Mouse (Mus musculus) regulatory T cell (primary cell): ENCODE data around the gene Pdzk1ip1.

Experiments used
- in situ Hi-C: fragments of 300-600 bp; cut with MboI, MseI; formaldehyde crosslinking; loops from one replicate; pipeline ENCODE4 v1.15.1; 2025; ENCODE audit warnings: high pct_unique_total_duplicates

Gene Pdzk1ip1

DNA sequence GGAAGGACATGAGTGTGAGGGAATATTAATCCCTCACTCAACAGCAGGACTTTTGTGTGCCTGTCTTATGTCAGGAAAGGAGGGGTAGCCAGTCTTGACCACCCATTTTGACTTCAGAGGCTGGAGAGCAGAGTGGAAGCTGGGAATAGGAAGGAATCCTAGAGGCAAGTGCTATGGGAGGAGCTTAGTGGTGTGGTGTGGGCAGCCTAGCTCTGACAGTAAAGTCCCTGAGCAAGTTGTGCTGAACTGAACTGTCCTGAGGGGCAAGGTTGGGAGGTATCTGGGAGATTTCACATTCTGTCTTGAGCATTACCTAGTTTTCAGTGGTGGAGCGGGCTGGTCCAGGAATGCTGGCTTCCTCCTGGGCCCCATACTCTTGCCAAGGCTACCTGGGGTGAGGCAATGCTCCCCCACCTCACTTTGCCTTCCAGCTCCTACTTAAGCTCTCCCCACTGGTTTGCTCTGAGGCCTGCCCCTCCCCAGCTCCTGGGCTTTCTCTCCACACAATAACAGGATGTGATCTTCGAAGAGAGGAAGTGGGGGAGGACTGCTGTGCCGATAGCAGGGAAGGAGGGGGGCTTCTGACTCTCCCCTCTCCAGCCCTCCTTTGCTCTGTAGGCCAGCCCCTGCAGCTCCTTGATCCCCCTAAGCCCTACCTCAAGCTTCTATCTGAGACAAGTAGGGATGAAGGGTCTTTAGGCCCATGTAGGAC lies 13.1 kb upstream of the Pdzk1ip1 start:
- in situ Hi-C loops = no loop called here

DNA sequence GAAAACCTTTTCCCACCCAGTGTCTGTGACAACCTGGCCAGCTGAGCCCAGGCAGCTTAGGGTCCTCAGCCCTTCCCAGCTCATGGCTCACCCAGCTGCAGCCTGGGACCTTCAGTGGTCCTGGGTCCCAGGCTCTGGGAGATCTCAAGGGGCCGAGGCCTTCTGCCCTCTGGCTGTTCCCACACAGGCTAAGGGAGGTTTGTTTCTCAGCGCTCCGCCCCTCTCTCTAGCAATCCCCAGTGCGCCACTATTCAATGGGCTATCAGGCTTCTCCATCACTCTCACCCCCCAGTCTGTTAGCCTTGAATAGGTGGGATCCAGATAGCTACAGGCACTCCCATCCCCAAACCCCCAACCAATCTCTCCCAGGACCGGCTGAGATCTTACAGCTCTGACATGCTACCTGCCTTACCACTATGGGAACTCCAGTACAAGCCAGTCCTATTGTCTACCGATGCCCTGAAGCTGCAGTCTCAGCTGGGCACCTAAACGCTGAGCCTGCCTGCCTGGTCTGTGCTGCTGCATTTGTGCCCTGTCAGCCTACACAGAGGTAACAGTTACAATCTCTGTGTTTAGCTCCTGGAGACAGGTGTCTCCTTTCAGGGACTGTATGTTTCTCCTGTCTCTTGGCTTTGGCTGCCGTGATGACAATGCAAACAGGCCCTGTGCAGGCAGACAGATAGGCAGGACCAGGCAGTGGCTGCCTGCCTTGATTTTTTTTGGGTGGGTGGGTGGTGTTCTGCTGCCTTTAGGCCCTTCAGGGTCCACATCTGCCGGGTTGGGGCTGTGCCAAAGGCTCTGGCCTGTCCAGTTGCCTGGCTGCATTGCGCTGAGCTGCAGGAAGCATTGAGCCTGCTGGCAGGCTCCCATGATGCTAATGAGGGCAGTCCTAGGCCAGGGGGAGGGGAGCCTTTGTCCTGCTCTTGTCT lies 9.4 kb upstream of the Pdzk1ip1 start:
- in situ Hi-C loops = no loop called here

DNA sequence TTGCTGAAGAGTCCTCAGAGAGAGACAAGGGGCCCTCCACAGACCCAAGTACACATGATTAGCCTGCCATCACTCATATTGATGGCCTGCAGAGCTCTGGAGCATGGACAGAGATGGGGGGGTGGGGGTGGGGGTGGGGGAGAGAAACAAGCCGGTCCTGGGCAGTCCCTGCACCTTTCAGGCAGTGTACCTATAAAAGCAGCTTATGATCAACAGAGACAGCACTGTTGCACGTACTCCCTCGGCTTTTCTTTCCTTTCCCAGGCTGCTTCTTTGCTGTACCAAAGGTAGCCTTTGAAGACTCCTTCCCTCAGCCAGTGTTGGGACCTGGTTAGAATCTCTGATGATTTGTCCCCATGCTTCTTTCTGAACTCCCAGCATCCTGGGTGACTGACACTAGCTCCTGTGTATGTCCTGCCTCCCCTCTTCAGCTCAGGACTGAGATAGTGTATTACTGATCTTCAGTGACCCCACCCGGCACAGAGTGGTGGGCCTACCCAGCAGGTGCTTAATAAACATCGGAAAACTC lies 8.6 kb upstream of the Pdzk1ip1 start:
- in situ Hi-C loops = no loop called here

DNA sequence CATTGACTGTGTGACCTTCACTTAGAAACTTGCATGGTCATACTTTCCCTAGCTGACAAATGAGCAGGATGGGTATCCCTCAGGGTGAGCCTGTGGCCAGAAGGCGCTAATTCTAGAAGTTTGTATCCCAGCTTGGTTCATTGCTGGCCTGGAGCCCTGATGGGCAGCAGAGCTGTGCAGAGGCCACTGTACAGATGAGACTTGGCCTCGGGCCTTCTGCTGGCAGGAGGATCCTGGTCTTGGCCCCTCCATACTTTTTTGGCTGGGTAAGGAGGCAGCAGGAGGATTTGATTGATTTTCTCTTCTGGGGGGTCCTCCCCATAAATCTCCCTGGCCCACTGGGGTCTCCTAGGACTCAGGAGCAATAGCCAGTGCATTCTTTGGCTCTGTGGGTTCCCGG lies 5.5 kb upstream of the Pdzk1ip1 start:
- in situ Hi-C loops = no loop called here

DNA sequence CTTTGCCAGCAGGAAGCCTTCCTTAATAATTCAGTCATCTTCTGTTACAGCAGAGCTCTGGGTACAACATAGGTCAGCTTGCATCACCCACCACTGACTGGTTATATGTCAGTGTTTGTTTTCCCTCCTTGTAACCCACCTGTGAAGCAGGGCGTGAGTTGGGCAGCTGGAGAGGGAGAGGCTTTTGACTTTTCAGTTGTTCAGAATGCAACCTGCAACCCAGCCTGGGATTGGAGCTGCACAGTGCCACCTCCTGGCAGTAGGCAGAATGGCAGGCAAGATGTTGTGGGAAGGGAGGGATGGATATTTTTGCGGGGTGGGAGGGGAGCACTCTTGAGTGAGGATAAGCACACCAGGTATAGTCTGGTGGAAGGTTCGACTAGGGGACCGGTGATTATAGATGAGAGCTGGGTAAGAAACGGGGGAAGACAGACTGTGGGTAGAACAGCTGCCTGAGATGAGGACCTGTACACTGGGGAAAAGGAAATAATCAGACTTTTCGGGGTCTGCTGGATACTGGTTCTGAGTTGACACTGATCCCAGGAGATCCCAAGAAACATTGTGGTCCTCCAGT lies 2.9 kb upstream of the Pdzk1ip1 start:
- in situ Hi-C loops = no loop called here

DNA sequence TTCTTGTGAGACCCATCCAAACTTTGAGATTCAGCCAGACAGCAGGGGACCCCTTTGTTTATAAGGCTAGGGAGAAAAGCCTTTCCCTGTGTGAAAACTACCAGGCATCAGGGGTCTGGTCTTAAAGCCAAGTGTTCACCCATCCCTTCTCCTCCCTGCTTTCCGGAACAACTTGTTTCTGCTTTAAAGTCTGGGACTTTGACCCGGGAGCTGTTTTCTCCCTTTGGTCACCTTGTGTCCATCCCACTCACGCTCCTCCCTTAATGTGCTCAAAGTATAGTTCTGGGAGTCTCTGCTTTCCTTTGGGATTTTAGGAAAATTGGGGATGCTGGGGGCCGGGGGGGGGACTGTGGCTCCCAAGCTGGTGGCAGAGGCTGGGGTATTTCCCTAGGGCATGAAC lies 2.3 kb upstream of the Pdzk1ip1 start:
- in situ Hi-C loops = no loop called here

DNA sequence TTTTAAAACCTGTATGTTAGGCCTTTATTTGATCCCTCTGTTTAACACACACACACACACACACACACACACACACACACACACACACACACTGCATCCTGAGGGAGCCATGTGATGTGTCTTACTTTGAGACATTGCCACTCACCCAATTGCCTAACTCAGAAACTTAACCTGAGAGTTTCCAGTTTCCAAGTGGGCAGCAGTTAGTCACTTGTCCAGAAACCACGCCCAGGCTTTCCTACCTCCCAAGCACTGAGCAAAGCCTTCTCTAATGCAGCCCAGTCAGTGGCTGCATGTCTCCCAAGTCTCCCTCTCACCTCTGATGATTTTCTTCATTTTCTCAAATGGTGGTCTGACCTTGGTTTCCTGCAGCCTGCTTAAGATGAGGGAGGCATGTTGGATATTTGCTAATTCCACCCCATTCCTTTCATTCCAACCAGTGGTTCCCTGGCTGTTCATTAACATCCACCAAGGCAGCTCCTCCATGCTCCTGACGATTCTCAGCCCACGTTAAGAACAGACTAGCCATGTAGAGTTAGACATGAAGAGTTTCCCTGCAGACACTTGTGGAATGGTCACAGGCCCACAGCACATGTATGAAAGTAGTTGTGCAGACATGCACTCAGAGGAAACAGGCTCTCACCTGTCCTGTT lies 1.6 kb upstream of the Pdzk1ip1 start:
- in situ Hi-C loops = no loop called here

DNA sequence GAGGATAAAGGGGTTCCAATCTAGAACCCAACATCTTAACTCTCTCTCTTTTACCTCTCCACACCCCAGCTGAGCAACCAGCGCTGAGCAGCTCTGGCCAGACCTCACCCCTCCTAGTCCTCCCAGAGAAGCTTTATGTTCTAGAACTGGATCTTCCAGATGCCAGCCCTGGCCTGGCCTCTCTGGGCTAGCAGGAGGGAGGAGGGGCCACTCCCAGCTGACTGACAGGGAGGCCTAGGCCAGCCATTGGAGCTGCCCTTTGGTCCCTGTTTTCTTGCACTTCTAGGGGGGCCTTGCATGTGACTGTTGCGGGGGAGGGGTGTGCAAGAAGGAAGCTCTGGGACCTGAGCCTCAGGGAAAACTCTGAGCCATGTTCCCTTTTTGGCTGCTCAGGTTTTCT lies 2.1 kb downstream of the Pdzk1ip1 start:
- in situ Hi-C loops = no loop called here

DNA sequence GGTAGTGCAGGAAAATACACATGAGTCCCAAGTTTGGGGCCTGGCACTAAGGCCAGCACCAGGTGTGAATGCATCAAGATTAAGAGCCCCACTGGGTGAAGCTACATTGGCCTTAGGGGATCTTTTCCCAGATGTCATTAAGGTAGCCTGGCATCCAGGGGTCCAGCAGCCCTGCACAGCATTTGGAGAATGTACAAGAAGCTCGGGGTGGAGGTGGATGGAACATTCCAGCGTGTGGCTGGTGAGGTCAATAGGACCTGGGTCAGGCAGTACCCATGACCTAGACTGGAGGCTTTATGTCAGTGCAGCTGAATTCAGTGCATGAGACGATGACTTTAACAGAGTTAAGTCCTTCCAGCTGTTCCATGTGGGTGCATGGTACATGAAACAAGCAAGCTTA lies 3.3 kb downstream of the Pdzk1ip1 start:
- in situ Hi-C loops = no loop called here

DNA sequence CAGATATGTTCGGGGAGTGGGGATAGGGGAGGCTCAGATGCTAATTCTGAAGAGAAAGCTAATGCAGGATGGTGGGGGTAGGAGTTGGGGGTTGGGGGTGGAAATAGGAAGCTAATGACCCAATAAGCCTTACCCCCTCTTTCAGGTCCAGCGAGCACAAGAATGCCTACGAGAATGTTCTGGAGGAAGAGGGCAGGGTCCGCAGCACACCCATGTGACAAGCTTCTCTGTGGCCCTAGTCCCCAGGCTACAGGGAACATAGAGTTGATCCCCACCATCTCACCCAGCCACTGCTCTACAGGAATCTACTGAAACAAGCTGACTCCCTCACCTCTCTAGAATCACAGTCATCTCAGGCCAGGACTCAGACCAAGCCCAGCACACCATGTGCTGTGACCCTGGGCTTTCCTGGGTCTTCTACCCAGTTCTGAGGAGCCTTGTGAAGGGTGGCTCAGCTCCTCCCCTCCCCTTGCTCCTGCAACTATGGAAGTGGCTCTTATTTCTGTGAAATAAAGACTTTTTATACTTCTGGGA lies 4.9 kb downstream of the Pdzk1ip1 start:
- in situ Hi-C loops = no loop called here

DNA sequence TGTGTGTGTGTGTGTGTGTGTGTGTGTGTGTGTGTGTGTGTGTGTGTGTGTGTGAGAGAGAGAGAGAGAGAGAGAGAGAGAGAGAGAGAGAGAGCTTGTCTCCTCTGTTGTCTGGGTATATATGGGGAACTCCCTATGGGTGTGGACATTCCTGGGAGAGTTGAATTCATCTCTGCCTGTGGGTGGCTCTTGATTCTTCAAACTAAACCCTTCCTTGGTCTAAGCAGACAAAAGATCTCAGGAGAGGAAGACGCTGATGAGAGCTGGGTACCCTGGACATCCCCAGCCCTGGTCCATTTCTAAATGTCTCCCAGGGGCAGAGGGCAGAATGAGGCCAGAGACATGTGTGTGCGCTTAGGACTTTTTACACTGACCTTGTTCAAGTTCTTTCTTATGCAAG lies 5.5 kb downstream of the Pdzk1ip1 start:
- in situ Hi-C loops = no loop called here

DNA sequence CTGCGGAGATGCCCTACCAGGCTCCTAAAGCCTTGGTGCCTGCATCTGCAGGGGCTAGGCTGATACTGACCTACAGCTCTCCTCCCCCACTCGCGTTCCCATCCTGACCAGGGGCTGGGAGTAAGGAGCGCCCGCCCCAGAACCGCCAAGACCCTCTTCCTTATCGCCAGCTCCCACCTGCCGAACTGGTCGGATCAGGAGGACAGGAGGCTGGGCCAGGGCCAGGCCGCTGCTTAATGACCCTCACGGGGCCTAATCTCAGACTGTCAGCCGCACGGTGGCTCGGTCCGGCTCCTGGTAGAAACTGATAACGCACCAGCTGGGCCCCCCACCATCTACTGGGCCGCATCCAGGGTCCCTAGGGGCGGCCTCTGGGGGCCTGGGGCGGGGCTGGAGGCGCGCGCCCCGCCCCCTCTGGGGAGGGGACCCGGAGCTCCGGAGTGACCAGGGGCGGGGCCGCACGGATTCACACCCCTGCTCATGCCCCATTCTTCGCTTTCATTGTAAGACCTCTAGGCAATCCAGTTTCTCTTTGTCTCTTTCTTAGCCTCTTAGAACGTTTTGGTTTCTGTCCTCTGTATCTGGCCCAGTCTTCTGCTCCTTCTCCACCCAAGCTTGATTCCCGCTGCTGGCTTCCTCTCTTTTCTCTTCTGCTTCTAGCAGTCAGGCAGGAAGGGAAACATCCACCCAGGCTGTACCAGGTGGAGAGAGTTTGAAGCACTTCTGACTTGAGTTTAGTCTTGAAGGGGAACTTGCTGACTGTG lies 7.3 kb downstream of the Pdzk1ip1 start:
- in situ Hi-C loops = no loop called here

DNA sequence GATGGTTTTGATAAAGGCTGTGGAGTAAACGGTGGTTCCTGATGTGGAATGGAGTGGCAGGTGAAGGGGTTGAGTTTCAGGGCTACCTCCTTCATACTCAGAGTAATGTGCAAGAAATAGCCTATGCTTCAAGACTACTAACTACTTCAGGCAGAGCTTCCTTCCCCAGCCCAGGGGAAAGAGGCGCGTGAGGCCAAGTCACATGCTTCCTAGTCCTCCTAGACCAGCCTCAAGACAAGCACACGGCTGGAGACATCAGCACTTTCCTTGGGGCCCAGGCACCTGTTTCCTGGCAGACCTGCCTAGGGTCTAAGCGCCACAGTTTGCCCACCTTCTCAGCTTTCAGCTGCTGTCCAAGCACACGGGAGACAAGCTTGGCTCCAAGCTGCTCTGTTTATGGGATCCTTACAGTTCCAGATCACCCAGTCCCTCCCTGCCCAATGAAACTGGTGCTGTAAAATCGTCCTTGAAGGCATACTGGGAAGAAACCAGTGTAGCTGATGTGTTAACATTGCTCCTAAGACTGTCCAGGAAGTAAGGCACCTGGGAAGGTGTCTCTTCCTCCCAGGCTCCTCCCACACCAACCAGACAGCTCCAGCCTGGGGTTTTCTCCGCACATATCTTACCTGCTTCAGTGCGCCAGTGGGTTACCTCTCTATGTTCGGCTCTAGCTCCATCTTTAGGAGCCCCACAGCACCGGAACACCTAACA lies 8.1 kb downstream of the Pdzk1ip1 start:
- in situ Hi-C loops = no loop called here

DNA sequence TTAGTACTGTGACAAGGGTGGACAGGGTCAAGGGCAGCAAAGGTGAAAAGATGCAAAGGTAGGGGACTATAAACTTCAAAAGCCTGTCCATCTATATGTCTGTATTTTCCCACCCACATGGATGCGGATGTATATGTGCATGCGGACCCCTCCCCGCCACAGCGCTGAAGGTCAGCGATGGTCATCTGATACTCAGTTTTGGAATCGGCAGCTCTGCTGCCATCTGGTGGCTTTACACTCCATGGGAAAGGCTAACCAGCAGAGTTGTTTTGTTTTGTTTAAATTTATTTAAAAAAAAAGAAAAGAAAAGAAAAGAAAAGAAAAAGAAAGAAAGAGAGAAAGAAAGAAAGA lies 8.6 kb downstream of the Pdzk1ip1 start:
- in situ Hi-C loops = no loop called here

DNA sequence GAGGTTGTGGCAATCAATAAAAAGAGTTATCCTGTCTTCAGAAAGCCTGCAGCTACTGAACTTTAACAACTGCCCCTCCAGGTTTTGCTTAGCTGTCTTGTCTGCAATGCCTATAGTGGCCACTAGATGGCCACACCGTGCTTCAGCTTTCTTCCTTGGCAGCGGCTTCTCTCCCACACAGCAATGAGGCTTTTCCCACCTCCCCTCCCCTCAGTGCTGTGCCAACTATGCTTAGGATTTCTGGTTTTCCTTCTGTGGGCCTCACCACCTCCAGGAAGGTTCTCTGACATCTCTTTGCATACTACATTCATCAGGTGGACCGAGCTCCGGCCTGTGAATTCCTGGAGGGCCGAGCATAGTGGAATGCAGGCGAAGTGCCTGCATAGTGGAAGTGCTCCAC lies 13.2 kb downstream of the Pdzk1ip1 start:
- in situ Hi-C loops = no loop called here

DNA sequence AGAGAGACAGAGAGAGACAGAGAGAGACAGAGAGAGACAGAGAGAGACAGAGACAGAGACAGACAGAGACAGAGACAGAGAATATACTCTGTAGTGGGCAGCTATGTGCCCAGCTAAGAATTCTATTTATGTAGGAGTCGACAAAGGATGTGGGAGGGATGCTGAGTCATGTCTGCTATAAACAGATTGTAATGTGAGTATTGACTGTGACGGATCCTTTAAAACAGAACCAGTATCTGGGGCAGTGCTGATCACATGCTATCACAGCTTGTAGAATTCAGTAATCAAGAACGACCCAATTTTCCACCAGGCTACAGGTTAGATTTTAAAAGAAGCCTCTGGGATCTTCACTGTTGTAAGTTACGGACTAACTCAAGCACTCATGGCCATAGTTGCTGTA lies 15.0 kb downstream of the Pdzk1ip1 start:
- in situ Hi-C loops = no loop called here

DNA sequence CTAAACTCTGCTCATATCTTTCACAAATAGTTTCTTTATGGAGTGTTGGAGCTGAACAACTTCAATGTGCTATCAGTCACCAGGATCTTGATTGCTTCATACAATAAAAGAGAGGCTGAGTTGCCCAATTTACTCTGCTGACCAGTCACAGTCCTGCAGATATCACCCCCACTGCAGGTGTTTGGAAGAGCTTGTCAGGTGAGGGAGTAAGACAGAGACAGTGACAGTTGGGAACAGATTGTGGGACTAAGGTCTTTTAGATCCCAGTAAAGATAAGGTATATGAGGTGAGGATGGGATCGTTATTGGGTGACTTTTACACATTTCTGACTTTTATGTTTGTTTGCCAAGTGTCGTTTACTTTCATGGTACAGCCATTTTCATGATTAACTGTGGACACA lies 22.7 kb downstream of the Pdzk1ip1 start:
- in situ Hi-C loops = no loop called here

DNA sequence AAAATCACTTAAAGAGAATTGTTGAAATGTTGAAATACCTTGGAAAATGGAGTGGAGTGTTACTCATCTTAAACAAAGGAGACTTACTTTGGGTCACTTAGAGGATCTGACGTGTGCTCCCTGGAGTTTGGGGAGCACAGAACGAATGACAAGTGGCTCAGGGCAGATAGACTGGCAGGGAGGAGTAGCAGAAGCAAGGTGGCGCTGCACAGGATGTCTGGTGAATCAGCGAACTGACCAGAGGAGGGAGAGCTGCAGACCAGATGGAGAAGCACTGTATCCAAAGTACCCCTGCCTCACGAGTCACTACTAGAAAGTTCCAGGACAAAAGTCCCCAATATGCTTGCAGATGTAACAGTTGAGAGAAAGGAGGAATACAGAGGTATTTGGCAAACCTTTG lies 24.8 kb downstream of the Pdzk1ip1 start:
- in situ Hi-C loops = no loop called here

DNA sequence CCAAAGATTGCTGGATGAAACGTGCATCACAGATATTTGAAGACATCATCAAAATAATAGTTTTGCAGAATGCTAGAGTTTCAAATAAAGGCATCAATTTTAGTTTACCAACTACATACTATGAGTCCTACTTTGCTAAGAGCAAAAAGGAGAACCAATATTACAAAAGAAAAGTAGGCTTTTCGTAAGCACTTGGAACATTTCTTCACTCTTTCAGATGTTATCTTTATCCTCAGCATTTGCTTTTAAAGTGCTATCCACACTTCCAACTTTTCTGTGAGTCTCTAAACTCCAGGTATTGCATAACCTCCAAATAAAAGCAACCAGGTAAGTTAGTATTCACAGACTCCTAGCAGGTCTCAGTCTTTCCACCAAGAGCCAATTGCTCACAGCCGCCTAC lies 31.1 kb downstream of the Pdzk1ip1 start:
- in situ Hi-C loops = no loop called here

DNA sequence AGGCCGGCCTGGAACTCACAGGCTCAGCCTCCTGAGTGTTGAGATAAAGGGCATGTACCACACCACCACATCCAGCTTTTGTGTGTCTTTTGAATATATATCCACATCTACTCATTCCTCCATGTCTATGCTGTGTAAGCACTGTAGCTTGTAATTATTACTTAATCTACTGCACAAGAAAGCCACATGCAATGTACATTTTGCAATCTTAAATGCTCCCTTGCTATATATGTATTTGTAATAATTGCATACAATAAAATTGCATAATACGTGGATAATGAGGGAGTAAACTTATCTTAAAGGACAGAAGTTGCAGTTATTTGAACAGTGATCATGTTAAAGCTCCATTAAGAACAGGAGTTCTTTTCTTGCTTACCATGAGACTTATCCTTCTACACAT lies 32.7 kb downstream of the Pdzk1ip1 start:
- in situ Hi-C loops = no loop called here
